Mouse (Mus musculus) stomach, embryonic 16.5 days (tissue): Measurements from ENCODE around the gene Dock6. TPM values are rescaled to one million over a fixed set of nuclear protein-coding genes. Genes with fewer than 3 reads are reported as not detected.
A peak's percentile ranks its signal among the peaks of the same experiment; 100 is the strongest.
"Not testable (repeated sequence)": the region's sequence is repeated elsewhere in the genome, so short reads cannot be mapped to it uniquely, and the experiment has no call there.

Source experiments
- ATAC-seq: fragments of 200-750 bp; cut with Nextera tagmentation; 2 replicates; pipeline ENCODE4 v1.8.0; 2017; ENCODE audit warnings: moderate number of reproducible peaks, moderate TSS enrichment; ENCODE audit not compliant: insufficient read depth, low FRiP score
- H3K27ac ChIP-seq: fragments of 300-500 bp; sonication (generic); 2 replicates; pipeline ENCODE4 v1.5.1; 2014; ENCODE audit warnings: low read length
- H3K27me3 ChIP-seq: fragments of 300-500 bp; sonication (generic); 2 replicates; pipeline ENCODE4 v1.6.1; 2014; ENCODE audit warnings: low read length, control low read depth, mixed read lengths; ENCODE audit not compliant: control insufficient read depth, insufficient read depth
- H3K36me3 ChIP-seq: fragments of 300-500 bp; sonication (generic); 2 replicates; pipeline ENCODE4 v1.6.1; 2014; ENCODE audit warnings: low read length; ENCODE audit not compliant: control insufficient read depth, insufficient read depth
- H3K4me1 ChIP-seq: fragments of 300-500 bp; sonication (generic); 2 replicates; pipeline ENCODE4 v1.6.1; 2014; ENCODE audit warnings: low read length, control low read depth, mixed read lengths; ENCODE audit not compliant: control insufficient read depth, insufficient read depth
- H3K4me2 ChIP-seq: fragments of 300-500 bp; sonication (generic); 2 replicates; pipeline ENCODE4 v1.6.1; 2014; ENCODE audit warnings: low read depth, low read length, mixed read lengths
- H3K4me3 ChIP-seq: fragments of 300-500 bp; sonication (generic); replicated peaks from 2 replicates; pipeline ENCODE4 v1.5.1; 2014; ENCODE audit warnings: mild to moderate bottlenecking, low read length
- H3K9ac ChIP-seq: fragments of 300-500 bp; sonication (generic); 2 replicates; pipeline ENCODE4 v1.6.1; 2014; ENCODE audit warnings: low read length
- H3K9me3 ChIP-seq: fragments of 300-500 bp; sonication (generic); replicated peaks from 2 replicates; pipeline ENCODE4 v1.6.1; 2016; ENCODE audit warnings: low read length, control low read depth; ENCODE audit not compliant: control insufficient read depth
- WGBS: fragments of 180-500 bp; shearing (Covaris S2); extraction: QIAGEN DNeasy Blood & Tissue Kit; methylation state at CpG from one replicate; pipeline ENCODE4 v1.1.7; 2014; 5-methylcytosine and 5-hydroxymethylcytosine counted together
- polyA plus RNA-seq: library from polyadenylated mRNA; unstranded; fragments of >200 nt; fragmentation: Nextera tagmentation; extraction: Ambion mirVana; gene quantifications from 2 replicates; pipeline ENCODE4 v1.2.1, GENCODE M21; 2015

The Dock6 gene
- polyA plus RNA-seq, 1 experiment from 2014 or later = 39.4 TPM

DNA sequence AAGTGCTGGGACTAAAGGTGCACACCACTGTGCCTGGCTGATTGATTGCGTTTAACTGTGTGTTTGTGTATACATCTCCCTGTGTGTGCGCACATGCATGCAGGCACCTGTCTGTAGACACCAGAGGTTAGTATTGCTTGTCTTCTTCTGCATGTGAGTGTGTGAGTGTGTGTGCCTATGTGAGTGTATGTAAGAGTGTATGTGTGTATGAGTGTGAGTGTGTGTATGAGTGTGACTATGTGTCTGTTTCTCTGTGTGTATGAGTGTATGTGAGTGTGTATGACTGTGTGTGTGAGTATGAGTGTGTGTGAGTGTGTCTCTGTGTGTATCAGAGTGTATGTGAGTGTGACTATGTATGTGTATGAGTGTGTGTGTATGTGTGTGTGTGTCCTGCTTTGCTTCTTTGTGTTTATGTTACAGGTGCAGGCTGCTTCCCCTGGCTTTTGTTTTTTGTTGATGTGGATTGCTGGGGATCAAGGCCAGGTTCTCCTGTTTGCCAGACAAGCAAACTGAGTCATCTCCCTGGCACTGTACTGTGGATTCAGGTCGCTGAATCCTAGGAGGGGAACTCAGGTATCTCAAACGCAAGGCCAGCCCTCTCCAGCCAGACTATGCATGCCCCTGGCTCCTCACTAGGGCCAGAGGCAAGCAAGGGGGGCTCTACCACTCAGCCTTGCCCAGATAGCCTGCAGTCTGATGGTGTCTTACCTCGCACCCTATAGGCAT, 13.4 kb upstream of the Dock6 start:
- H3K27ac ChIP-seq = no peak overlapping the region
- H3K4me1 ChIP-seq = no peaks in the 10 kb centered on the region
- H3K4me3 ChIP-seq = no peak overlapping the region
- no peaks in the 10 kb centered on the region for H3K27me3 ChIP-seq
- no peak overlapping the region for H3K4me2 ChIP-seq
- 63% methylated on average over 5 of the region's 5 CpGs for WGBS
- no peak overlapping the region for H3K9ac ChIP-seq
- no peak for ATAC-seq
- no peaks in the 10 kb centered on the region for H3K9me3 ChIP-seq
- H3K36me3 ChIP-seq = no peaks in the 10 kb centered on the region

DNA sequence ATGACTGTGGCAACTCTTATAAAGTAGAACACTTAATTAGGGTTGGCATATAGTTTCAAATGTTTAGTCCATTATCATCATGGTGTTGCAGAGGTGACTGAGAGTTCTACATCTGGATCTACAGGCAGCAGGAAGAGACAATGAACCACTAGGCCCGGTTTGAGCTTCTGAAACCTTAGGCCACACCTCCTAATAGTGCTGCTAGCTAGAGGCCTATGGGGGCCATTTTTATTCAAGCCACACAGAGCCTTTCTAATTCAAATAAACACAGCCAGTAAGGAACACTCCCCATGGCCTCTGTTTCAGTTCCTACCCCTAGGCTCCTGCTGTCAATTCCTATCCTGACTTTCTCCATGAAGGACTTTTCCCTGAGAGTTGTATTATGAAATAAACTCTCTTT, 9.7 kb upstream of the Dock6 start:
- H3K4me1 ChIP-seq = no peaks in the 10 kb centered on the region
- H3K9me3 ChIP-seq = no peaks in the 10 kb centered on the region
- H3K4me2 ChIP-seq = no peak overlapping the region
- H3K4me3 ChIP-seq = no peak overlapping the region
- no peak overlapping the region for H3K27ac ChIP-seq
- no peak overlapping the region for H3K9ac ChIP-seq
- ATAC-seq = no peak
- WGBS = 76% methylated on average over 1 of the region's 1 CpGs
- H3K27me3 ChIP-seq = no peaks in the 10 kb centered on the region
- H3K36me3 ChIP-seq = no peaks in the 10 kb centered on the region

DNA sequence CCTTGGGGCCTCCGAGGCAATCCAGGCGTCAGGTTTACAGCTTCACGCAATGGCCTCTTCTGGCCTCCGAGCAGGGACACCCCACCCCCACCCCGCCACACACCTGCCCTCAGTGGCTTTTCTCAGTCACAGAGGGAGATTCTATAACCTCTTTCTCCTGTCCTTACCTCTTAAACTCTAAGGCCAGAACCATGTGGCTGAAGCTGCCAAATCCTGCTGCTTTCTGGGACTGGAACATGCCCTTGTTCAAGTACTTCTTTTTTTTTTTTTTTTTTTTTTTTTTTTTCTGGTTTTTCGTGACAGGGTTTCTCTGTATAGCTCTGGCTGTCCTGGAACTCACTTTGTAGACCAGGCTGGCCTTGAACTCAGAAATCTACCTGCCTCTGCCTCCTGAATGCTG, 7.9 kb upstream of the Dock6 start:
- not testable (repeated sequence) for H3K4me3 ChIP-seq, H3K9ac ChIP-seq, H3K4me1 ChIP-seq, H3K27me3 ChIP-seq, ATAC-seq, H3K36me3 ChIP-seq, H3K4me2 ChIP-seq, H3K27ac ChIP-seq, H3K9me3 ChIP-seq
- WGBS = 69% methylated on average over 6 of the region's 6 CpGs

DNA sequence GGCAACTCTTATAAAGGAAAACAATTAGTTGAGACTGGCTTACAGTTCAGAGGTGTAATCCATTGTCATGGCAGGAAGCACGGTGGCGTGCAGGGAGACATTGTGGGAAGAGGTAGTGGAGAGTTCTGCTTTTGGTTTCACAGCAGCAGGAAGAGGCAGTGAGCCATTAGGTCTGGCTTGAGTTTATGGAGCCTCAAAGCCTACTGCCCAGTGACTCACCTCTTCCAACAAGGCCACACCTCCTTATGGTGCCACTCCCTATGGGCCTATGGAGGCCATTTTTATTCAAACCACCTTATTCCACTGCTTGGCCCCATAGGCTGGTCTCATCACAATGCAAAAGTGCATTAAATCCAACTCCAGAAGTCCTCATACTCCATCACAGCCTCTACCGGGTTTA, 7.2 kb upstream of the Dock6 start:
- no peak overlapping the region for H3K4me2 ChIP-seq
- H3K9me3 ChIP-seq = no peaks in the 10 kb centered on the region
- no peaks in the 10 kb centered on the region for H3K4me1 ChIP-seq
- no peak for ATAC-seq
- H3K4me3 ChIP-seq = no peak overlapping the region
- H3K9ac ChIP-seq = no peak overlapping the region
- 82% methylated on average over 3 of the region's 3 CpGs for WGBS
- no peak overlapping the region for H3K27ac ChIP-seq
- H3K36me3 ChIP-seq = no peaks in the 10 kb centered on the region
- no peaks in the 10 kb centered on the region for H3K27me3 ChIP-seq

DNA sequence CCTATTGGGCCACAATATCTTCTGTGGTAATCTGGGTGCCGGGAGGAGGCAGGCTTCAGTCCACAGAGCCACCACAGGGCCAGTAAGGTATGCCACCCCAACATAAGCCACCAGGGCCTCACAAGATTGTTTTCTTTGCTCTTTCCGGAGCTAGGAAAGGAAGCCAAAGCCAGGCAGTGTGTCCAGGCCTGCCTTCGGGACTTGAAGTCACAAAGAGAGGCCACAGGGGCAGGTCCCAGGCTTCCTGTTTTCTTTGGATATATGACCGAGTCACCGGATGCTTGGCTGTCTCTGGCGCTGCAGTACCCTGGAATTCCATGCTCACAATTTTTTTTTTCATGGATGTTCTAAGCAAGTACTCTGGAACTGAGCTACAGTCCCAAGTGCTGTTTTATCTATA, 5.6 kb upstream of the Dock6 start:
- no peak overlapping the region for H3K9ac ChIP-seq
- H3K27ac ChIP-seq = 0 out of 2 replicates have a peak overlapping the region, but pooled peaks have one; percentile 18
- no peak overlapping the region for H3K4me3 ChIP-seq
- no peak overlapping the region for H3K4me2 ChIP-seq
- H3K36me3 ChIP-seq = no peaks in the 10 kb centered on the region
- peak; percentile 31; the same call in 1 of the 2 replicates for ATAC-seq
- WGBS = 55% methylated on average over 6 of the region's 6 CpGs
- H3K4me1 ChIP-seq = no peaks in the 10 kb centered on the region
- no peaks in the 10 kb centered on the region for H3K9me3 ChIP-seq
- no peaks in the 10 kb centered on the region for H3K27me3 ChIP-seq

DNA sequence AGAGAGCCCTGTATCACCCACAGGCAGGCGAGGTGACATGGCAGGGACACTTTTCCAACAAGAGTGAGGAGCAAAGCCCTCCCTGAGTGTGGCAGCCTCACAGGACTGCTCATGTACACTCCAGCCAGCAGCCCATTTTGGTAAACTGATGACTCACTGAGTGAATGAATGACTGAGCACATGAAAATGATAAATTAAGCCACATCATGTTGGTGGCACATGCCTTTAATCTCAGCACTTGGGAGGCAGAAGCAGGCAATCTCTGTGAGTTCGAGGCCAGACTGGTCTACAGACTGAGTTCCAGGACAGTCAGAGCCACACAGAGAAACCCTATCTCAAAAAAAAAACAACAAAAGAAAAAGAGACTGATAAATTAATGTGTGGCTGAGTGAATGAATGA, 5.1 kb upstream of the Dock6 start:
- Histone ChIP-seq H3K9ac (no peak overlapping the region), H3K4me1 (no peaks in the 10 kb centered on the region), H3K36me3 (no peaks in the 10 kb centered on the region), H3K27ac (no peak overlapping the region), H3K4me3 (no peak overlapping the region), H3K9me3 (no peaks in the 10 kb centered on the region), H3K27me3 (no peaks in the 10 kb centered on the region), H3K4me2 (no peak overlapping the region)
- 75% methylated on average over 2 of the region's 2 CpGs for WGBS
- no peak for ATAC-seq

DNA sequence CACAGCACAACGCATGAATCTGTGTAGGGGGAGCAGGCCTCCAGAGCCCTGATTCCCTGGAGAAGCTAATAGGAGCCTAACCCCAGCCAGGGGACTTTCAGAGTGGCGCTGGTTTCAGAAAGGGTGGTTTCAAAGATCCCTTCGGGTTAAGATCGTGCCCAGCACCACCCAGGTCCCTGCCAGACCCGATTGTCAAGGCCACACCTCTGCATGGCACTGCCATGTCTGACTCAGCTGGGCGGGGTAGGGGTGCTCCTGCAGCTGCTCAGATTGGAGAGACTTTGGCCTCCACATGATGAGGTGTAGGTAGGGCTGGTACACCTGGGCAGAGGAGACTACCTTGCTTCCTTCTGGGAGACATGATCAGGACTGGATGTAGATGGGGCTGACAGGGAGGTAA, 2.5 kb upstream of the Dock6 start:
- WGBS = 74% methylated on average over 6 of the region's 6 CpGs
- no peak overlapping the region for H3K4me3 ChIP-seq
- no peaks in the 10 kb centered on the region for H3K9me3 ChIP-seq
- H3K4me2 ChIP-seq = no peak overlapping the region
- no peaks in the 10 kb centered on the region for H3K27me3 ChIP-seq
- no peaks in the 10 kb centered on the region for H3K36me3 ChIP-seq
- peak overlapping the region; percentile 62 for H3K27ac ChIP-seq
- peaks cover 14% of the 10 kb centered on the region for H3K4me1 ChIP-seq
- 0 out of 2 replicates have a peak overlapping the region, but pooled peaks have one; percentile 5 for H3K9ac ChIP-seq
- ATAC-seq = peak; percentile 26; the same call in 1 of the 2 replicates

DNA sequence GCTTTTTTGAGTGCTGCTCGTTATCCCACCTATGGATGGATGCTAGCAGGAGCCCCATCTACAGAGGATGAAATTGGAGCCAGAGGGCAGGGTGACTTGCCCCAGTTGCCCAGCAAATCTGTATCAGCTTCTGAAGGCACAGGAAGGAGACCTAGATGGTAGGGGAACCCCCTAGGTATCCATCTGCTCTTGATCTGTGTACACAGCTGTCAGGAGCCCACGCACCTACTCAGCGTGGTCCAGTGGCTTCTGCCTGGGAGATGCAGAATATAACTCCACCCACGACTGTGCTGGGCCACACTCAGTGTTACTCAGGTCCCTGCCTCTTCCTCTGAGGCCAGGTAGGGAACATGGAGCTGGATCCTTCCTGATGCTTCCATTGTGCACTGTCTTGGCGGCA, 1.5 kb upstream of the Dock6 start:
- Histone ChIP-seq H3K4me2 (no peak overlapping the region), H3K36me3 (no peaks in the 10 kb centered on the region), H3K27ac (peak overlapping the region; percentile 64; the same call in 1 of the 2 replicates), H3K4me3 (no peak overlapping the region), H3K27me3 (no peaks in the 10 kb centered on the region), H3K4me1 (peaks cover 14% of the 10 kb centered on the region), H3K9me3 (no peaks in the 10 kb centered on the region), H3K9ac (0 out of 2 replicates have a peak overlapping the region, but pooled peaks have one; percentile 7)
- WGBS = 76% methylated on average over 5 of the region's 5 CpGs
- no peak for ATAC-seq

DNA sequence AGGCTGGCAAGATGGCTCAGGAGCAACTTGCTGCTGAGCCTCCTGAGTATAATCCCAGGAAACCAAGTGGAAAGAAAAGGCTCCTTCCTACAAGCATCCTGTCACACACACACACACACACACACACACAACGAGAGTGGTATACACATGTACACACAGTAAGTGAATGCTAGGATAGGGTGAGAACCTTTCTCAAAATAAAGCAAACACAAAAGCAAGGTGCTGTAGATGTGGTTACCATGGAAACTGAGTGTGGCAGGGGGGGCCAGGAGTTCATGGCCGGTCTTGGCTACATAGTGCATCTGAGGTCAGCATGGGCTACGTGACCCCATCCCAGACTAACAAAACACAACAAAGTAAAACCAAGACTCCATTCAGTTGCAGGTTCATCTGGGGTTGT, 1.4 kb downstream of the Dock6 start:
- Histone ChIP-seq H3K9me3 (no peaks in the 10 kb centered on the region), H3K36me3 (no peaks in the 10 kb centered on the region), H3K4me3 (peak overlapping the region; percentile 81), H3K27me3 (no peaks in the 10 kb centered on the region), H3K4me1 (peaks cover 37% of the 10 kb centered on the region), H3K27ac (no peak overlapping the region), H3K4me2 (peak overlapping the region; percentile 85), H3K9ac (peak overlapping the region; percentile 91; the same call in 1 of the 2 replicates)
- 61% methylated on average over 3 of the region's 3 CpGs for WGBS
- ATAC-seq = no peak
